Mouse (Mus musculus) G1E (cell line): ENCODE results near the gene Lrrfip2. TPM values are rescaled to one million over a fixed set of nuclear protein-coding genes. Genes with fewer than 3 reads are reported as not detected.

Experiments
- ATAC-seq: 2 replicates; pipeline ENCODE4 v1.8.0; 2016; ENCODE audit warnings: mild to moderate bottlenecking; ENCODE audit not compliant: insufficient number of reproducible peaks, poor library complexity, low FRiP score, severe bottlenecking; ENCODE audit errors: extremely low read depth
- DNase-seq: peaks from one replicate; pipeline ENCODE4 v3.0.0; 2012; ENCODE audit warnings: low spot score
- H3K27me3 ChIP-seq: 2 replicates; pipeline ENCODE4 v1.6.1; 2012; ENCODE audit warnings: mild to moderate bottlenecking, low read length, inconsistent platforms; ENCODE audit not compliant: insufficient read depth
- H3K36me3 ChIP-seq: replicated peaks from 2 replicates; pipeline ENCODE3; 2012; ENCODE audit warnings: mild to moderate bottlenecking, inconsistent platforms
- H3K4me1 ChIP-seq: 2 replicates; pipeline ENCODE4 v1.6.1; 2012; ENCODE audit warnings: low read depth, low read length, inconsistent platforms, mixed read lengths; ENCODE audit not compliant: insufficient read depth
- H3K4me3 ChIP-seq: 2 replicates; pipeline ENCODE4 v1.5.1; 2012; ENCODE audit warnings: low read depth, mild to moderate bottlenecking, inconsistent platforms, low read length, moderate library complexity, mixed read lengths
- H3K9me3 ChIP-seq: replicated peaks from 2 replicates; pipeline ENCODE4 v1.6.1; 2012; ENCODE audit warnings: inconsistent platforms
- CTCF ChIP-seq: IDR thresholded peaks from 2 replicates; pipeline ENCODE4 v1.5.1; 2012; ENCODE audit warnings: low read depth, low read length, inconsistent platforms, mixed read lengths
- GATA1 ChIP-seq: IDR thresholded peaks from 2 replicates; pipeline ENCODE4 v1.6.1; 2012; ENCODE audit warnings: borderline replicate concordance, low read length, inconsistent platforms, mixed read lengths
- GATA2 ChIP-seq: IDR thresholded peaks from 2 replicates; pipeline ENCODE4 v1.6.1; 2012; ENCODE audit warnings: low read depth, low read length, inconsistent platforms, borderline replicate concordance
- POLR2AphosphoS5 ChIP-seq: IDR thresholded peaks from 2 replicates; pipeline ENCODE4 v1.6.1; 2012; ENCODE audit warnings: low read depth, low read length, inconsistent platforms; ENCODE audit not compliant: insufficient replicate concordance
- TAL1 ChIP-seq: conservative IDR thresholded peaks from 2 replicates; pipeline ENCODE4 v1.6.1; 2012; ENCODE audit warnings: low read depth, low read length, inconsistent platforms, mixed read lengths
- polyA plus RNA-seq: library from polyadenylated mRNA; stranded (reverse); fragments of >175 nt; gene quantifications from 2 replicates; pipeline ENCODE4 v1.2.3, GENCODE M21; 2012
- total RNA-seq, 2 experiments: library from RNA; stranded (forward) in 1 of 2; stranded (reverse) in 1 of 2; fragments of 200-1000 nt in 1 of 2; fragments of >200 nt in 1 of 2; fragmentation: Nextera tagmentation in 1 of 2; gene quantifications; 2 replicates each; pipeline ENCODE4 v1.2.3; 2014 to 2017

The Lrrfip2 gene
- total and polyA plus RNA-seq, 3 experiments: 14.3 to 38.4 (median 28.4) TPM

DNA sequence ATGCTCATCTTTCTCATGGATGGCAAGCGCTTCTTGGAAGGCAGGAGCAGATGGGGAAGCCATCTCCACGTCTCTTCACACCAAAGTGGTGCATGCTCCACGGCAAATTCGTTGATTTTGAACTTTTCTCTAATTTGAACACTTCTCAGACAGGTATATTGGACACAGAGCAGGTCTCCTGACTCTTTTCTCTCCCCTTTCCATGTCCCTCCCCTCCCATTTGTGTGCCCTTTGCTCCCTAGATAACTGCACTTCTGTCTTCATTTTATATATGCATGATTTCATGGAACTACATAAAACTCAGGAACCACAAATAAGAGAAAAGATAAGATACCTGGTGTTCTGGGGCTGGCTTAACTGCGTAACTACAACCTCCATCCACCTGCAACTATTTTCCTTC, 14.1 kb upstream of the Lrrfip2 start:
- H3K27me3 ChIP-seq: peaks cover 29% of the 10 kb centered on the region

DNA sequence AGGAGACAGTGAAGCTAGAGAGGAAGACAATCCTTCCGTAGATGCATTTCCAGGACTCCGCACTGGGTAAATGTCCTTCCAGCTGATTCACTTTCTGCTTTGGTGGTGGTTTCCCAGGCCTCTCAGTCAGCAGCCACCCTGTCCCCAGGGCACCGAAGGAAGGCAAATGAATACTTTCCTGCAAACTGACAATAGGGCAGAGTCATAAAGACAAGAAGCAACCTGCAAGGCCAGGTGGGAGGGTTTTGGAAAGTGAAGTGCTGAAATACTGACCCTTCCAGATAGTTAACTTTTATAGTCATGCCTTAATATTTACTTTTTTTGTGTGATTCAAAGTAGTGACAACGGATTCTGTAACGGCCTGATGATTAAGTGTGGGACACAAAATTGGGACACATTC, 13.5 kb upstream of the Lrrfip2 start:
- H3K4me1 ChIP-seq: no peaks in the 10 kb centered on the region
- H3K27me3 ChIP-seq: peaks cover 33% of the 10 kb centered on the region
- ATAC-seq (no peak), DNase-seq (no peak)
- no peaks in the 10 kb centered on the region for H3K36me3 ChIP-seq
- no peaks in the 10 kb centered on the region for H3K9me3 ChIP-seq
- TF ChIP-seq GATA2: no peak
- no peak for TF ChIP-seq POLR2AphosphoS5
- TF ChIP-seq CTCF: no peak
- no peak for TF ChIP-seq TAL1
- no peak for TF ChIP-seq GATA1
- H3K4me3 ChIP-seq: no peak overlapping the region

More for the DNA sequence above, 14.1 kb upstream of the Lrrfip2 start:
- Histone ChIP-seq H3K9me3 (no peaks in the 10 kb centered on the region), H3K4me1 (no peaks in the 10 kb centered on the region), H3K36me3 (no peaks in the 10 kb centered on the region), H3K4me3 (no peak overlapping the region)
- ATAC-seq (no peak), DNase-seq (no peak)
- TF ChIP-seq POLR2AphosphoS5: no peak

GRCm38 (mm10) chr9:111107863-111108262, 9.5 kb upstream of the Lrrfip2 start:
- ATAC-seq (no peak), DNase-seq (no peak)
- no peaks in the 10 kb centered on the region for H3K9me3 ChIP-seq
- no peaks in the 10 kb centered on the region for H3K4me1 ChIP-seq
- TF ChIP-seq GATA1 (no peak), TAL1 (no peak), CTCF (no peak), POLR2AphosphoS5 (no peak), GATA2 (no peak)
- peaks cover 23% of the 10 kb centered on the region; the same call in 1 of the 2 replicates for H3K27me3 ChIP-seq
- H3K4me3 ChIP-seq: no peak overlapping the region
- no peaks in the 10 kb centered on the region for H3K36me3 ChIP-seq

DNA sequence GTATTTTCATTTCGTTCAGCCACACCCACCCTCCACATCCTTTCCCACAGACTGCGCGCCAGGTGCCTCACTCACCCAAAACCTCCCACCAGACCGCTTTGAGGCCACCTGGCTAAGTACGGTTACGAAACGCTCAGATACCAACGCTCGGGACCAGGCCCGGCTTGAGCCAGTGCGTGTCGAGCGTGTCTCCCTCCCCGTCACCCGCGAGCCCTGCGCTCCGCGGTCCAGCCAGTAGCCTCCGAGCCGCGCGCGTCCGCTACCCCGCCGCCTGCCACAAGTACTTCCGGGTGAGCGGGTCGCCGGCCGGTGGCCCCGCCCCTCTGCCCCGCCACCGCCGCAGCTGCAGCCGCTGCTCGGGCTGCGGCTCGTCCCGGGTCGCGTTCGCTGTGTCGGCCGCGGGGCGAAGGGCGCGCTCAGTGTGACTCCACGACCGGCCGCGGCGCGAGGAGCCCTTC, 431 bp downstream of the Lrrfip2 start:
- Histone ChIP-seq H3K9me3 (no peaks in the 10 kb centered on the region), H3K27me3 (no peaks in the 10 kb centered on the region), H3K4me3 (peak overlapping the region; percentile 84), H3K36me3 (peaks cover 21% of the 10 kb centered on the region), H3K4me1 (peaks cover 18% of the 10 kb centered on the region)
- ATAC-seq: peak; percentile 66
- peak; percentile 76 for DNase-seq
- no peak for TF ChIP-seq POLR2AphosphoS5
- TF ChIP-seq CTCF: no peak
- no peak for TF ChIP-seq GATA1
- TF ChIP-seq TAL1: no peak
- no peak for TF ChIP-seq GATA2

GRCm38 (mm10) chr9:111118252-111118890, 979 bp downstream of the Lrrfip2 start:
- peak; percentile 48 for DNase-seq

GRCm38 (mm10) chr9:111118891-111119441, 1.6 kb downstream of the Lrrfip2 start:
- peaks cover 25% of the 10 kb centered on the region for H3K36me3 ChIP-seq
- H3K4me1 ChIP-seq: peaks cover 18% of the 10 kb centered on the region
- peak overlapping the region; percentile 84 for H3K4me3 ChIP-seq
- no peak for ATAC-seq
- H3K27me3 ChIP-seq: no peaks in the 10 kb centered on the region
- peak; percentile 3 for DNase-seq
- no peak for TF ChIP-seq CTCF
- no peak for TF ChIP-seq GATA2
- no peak for TF ChIP-seq GATA1
- TF ChIP-seq TAL1: no peak
- TF ChIP-seq POLR2AphosphoS5: no peak
- H3K9me3 ChIP-seq: no peaks in the 10 kb centered on the region

More at GRCm38 (mm10) chr9:111118252-111118890, 979 bp downstream of the Lrrfip2 start:
- Histone ChIP-seq H3K4me1 (peaks cover 18% of the 10 kb centered on the region), H3K4me3 (peak overlapping the region; percentile 84), H3K36me3 (peaks cover 23% of the 10 kb centered on the region), H3K9me3 (no peaks in the 10 kb centered on the region), H3K27me3 (no peaks in the 10 kb centered on the region)
- no peak for TF ChIP-seq TAL1
- no peak for TF ChIP-seq POLR2AphosphoS5
- TF ChIP-seq GATA2: no peak
- no peak for TF ChIP-seq CTCF
- TF ChIP-seq GATA1: no peak
- ATAC-seq: peak; percentile 31; the same call in 1 of the 2 replicates

- DNase-seq: no peak
- TF ChIP-seq GATA2: no peak
- no peak for TF ChIP-seq GATA1
- no peak for TF ChIP-seq POLR2AphosphoS5
- TF ChIP-seq CTCF: no peak
- no peak for TF ChIP-seq TAL1
- ATAC-seq: no peak
- H3K9me3 ChIP-seq: no peaks in the 10 kb centered on the region
- no peaks in the 10 kb centered on the region for H3K27me3 ChIP-seq
- H3K4me1 ChIP-seq: peaks cover 12% of the 10 kb centered on the region
- no peak overlapping the region for H3K4me3 ChIP-seq
- peaks cover 30% of the 10 kb centered on the region for H3K36me3 ChIP-seq
Measured at GRCm38 (mm10) chr9:111122446-111122845, 5.1 kb downstream of the Lrrfip2 start.
